Mouse (Mus musculus) layer of hippocampus, postnatal 10 days (tissue): ENCODE results near the gene Nkx2-4. TPM values are rescaled to one million over a fixed set of nuclear protein-coding genes. Genes with fewer than 3 reads are reported as not detected.
A peak's percentile ranks its signal among the peaks of the same experiment; 100 is the strongest.

Experiments used
- DNase-seq, 2 experiments: peaks; one replicate each; pipeline ENCODE4 v3.0.0; 2021; ENCODE audit warnings: low spot score in 2 of 2
- long read RNA-seq: library from polyadenylated mRNA; stranded (forward); transcript quantifications from one replicate; pipeline ENCODE4 v2.0.0, GENCODE M21; 2023
- total RNA-seq, 2 experiments: library from RNA; stranded (reverse); gene quantifications; 2 replicates each; pipeline ENCODE4 v1.2.3; 2021

The Nkx2-4 gene
- total RNA-seq: not detected
- long read RNA-seq: 0 reads

DNA sequence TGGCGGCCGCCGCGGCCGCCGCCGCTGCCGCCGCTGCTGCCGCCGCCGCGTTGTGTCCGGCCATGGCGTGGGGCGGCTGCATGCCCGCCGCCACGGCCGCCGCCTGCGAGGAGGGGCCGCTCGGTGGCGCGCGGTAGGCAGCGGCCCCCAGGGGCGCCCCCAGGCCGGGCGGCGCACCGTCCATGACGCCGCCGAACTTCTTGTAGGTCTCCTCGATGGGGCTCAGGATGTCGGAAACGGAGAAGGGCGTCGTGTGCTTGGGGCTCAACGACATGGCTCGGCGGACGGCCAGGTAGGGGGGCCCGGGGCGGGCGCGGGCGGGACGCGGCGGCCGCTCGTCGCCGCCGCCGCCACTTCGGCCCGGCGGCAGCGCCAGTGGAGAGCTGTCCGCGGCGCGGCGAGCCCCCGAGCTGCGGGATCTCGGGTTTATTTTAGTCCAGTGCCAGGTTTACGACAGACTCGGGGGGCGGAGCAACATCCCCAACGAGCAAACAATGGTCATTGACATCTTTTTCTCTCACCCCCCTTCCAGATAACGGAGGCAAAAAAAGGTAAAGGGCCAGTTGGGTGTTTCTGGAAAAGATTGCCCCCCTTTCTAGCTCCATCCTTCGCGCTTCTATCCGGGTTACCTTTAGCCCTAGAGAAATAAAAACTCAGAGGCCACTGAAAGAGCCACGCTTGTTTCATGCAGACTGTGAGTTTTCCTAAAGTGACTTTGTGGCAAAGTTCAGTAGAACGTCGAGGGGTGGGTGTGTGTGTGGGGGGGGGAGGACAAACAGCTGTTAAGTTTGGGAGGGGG lies at the start of gene Nkx2-4:
TSS of gene Nkx2-4 (minus strand) at position 374 of the 799 bp plus-strand sequence.
- DNase-seq: no peak

GRCm38 (mm10) chr2:147127366-147127765 lies 42.1 kb upstream of the Nkx2-4 start:
- no peak for DNase-seq

DNA sequence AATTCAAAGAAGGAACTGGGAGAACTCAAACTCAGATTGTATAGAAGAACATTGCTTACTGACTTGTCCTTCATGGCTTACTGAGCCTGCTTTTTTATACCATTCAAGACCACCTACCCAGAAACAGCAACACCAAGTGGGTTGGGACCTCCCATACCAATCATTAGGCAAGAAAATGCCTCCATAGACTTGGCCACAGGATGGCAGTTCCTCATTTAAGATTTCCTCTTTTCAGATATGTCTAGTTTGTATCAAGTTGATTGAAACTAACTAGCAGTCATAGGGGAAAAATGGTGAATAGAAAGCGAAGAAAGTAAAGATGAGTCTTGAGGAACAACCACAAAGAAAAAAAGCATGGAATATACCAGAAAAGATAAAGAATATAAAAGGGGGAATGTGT lies 34.5 kb upstream of the Nkx2-4 start:
- no peak for DNase-seq

GRCm38 (mm10) chr2:147086441-147086840 lies 1.2 kb upstream of the Nkx2-4 start:
- no peak for DNase-seq

GRCm38 (mm10) chr2:147085937-147086336 lies 692 bp upstream of the Nkx2-4 start:
- no peak for DNase-seq

DNA sequence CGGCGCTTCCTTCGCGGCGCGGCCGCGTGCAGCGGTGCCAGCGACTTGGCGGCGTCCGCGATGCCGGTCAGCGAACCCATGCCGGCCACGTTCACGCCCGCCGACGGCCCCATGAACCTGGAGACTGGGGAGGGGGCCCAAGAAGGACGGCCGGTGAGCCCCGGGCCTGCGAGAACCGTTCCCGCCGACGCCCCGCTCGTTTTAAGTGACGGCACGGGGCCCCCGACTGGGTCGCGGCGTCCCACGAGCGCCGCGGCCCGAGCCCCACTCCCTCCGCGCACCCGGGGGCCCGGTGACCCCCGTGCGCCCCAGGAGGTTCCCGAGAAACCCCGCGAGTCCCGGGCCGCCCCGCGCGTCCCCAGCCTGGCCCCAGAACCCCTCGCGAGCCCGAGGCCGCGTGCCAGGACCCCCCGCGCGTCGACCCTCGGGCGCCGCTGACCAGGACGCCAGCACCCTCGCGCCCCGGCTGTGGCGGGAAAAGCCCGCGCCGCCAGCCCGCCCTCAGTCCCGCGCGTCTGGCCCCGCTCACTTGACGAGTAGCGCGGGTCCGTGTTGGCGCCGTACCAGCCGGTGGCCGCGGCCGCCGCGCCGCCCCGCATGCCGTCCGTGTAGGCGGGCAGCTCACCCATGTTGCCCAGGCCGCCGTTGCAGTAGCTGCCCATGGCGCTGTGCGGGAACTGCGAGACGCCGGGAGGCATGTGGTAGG lies 726 bp downstream of the Nkx2-4 start:
- no peak for DNase-seq

DNA sequence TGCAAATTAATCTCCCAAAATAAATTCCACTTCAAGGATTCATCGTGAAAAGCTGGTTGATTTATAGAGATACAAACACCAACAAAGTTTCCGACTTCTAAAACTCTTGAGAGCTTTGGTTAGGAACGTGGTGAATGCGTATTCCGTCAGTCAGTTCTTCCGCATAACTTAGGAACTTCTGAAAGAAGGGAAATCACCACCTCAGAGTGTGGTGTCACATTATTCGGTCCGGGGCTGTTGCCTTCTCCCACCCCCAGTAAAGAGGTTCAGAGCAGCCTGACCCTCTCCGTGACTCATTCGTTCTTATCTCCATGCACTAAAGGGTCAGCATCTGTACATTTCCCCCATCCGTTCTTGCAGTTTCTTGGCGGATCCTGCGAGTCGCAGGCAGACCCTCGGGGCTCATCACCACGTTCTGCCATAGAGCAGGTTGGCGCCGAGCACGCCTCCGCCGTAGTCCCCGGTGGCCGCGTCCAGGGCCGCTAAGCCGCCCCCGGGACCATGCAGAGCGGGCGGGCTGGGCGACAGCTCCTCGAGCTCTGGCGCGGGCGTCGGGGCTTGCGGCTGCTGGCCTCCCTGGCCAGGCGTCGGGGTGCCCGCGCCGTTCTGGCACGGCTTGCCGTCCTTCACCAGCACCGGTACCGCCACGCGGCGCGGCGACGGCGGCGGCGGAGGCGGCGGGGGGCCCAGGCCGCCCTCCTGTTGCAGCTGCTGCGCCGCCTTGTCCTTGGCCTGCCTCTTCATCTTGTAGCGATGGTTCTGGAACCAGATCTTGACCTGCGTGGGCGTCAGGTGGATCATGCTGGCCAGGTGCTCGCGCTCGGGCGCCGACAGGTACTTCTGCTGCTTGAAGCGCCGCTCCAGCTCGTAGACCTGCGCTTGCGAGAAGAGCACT lies 1.5 kb downstream of the Nkx2-4 start:
- peak; percentile 18 to 31 for DNase-seq

DNA sequence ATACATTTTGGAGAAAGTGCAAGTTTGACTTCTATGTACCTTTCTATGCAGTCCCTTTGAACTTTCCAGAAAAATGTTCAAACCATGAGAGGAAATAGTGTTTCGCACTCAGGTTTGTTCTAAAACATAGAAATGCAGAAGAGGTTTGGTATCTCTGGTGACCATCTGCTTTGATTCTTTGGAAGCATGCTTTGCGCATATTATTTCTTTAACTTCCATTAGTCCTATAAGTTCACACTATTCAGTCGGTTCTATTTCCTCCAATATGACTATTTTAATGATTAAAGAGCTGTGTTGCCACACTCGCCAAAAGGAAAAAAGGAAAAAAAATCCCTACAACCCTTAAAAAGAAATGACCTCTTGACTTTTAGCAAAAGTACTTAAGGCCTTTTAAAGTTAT lies 2.9 kb downstream of the Nkx2-4 start:
- no peak for DNase-seq

GRCm38 (mm10) chr2:147074399-147074798 lies 10.8 kb downstream of the Nkx2-4 start:
- DNase-seq: no peak

GRCm38 (mm10) chr2:147073962-147074361 lies 11.3 kb downstream of the Nkx2-4 start:
- DNase-seq: no peak

- DNase-seq: no peak
These were observed 14.9 kb downstream of the Nkx2-4 start for GRCm38 (mm10) chr2:147070305-147070704.

DNA sequence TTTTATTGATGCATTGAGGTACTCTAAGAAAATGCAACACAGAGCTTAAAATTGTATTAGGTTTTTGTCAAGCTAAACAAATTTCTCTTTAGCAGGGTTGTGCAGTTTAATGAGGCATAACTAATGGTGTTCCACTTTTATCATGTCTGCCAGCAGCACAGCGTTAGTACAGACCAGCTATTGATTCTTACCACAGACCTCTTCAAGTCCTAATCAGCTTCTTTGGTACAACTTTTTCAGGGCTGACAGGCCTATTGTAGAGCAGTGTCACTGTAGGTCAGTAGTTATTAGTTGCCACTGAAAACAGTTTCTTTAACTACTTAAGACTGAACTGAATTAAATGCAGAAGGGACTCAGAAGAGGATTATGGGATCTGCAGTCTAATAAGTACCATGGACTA lies 16.2 kb downstream of the Nkx2-4 start:
- DNase-seq: no peak

DNA sequence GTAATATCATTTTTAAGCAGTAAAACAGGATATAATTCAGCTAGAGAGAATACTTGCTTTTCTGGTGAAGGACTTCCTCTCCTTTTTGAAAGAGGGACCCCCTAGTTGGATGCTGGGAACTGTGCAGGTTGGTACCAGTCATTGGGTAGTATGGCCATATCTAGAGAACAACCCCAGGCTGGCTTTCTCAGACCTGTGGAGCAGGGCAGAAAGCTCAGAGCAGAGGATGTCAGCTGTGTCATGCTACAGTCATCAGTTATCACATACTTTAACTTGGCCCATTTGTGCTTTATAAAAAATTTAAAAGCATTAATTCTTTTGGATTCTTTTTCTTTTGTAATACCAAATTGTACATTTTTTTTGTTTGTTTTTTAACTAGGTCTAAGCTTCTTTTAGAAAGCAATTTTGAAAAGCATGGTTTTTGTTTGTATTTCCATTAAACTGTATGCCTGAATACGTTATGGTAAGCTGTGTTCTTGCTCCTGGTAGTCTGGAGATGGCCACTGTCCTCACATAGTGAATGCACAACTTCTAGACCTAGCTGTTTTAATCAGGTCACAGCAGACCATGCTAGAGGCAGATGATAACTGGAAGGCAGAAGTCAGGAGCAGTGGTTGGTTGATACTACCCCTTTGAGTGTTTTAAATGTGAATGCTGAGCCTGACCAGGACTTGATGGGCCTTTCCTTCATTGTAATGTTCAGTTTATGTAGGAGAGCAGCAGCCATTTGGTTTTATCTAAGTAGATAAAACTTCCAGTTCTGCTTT lies 17.6 kb downstream of the Nkx2-4 start:
- DNase-seq: no peak

DNA sequence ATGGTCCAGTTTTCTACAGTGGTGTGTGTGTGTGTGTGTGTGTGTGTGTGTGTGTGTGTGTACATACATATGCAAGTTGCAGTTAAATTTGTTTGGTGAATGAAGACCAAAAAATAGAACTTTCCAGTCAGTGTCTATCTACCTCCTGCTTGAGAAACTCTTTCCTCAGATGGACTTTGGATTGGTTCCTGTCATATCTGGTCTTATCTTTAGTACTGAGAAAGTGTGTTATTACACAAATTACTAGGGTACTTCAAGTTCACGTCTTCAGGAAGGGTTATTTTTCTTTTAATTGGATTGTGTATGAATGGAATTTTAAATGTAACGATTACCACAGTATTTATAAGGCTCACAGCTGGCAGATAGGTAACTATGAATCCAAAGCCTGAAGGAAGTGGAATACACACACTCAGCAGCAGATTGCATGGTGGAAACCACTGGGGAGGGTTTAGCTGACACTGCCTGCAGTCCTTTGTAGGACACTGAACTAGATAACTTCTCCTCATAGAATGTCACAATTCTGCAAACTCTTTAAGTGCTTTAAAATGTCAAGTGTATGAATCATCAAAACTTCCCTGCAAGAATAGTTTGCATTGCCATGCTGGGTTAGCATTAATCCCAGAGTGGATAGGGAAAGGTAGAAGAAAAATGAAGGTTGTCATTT lies 31.9 kb downstream of the Nkx2-4 start:
- DNase-seq: no peak

- no peak for DNase-seq
These were observed 38.2 kb downstream of the Nkx2-4 start for GRCm38 (mm10) chr2:147047051-147047450.

- no peak for DNase-seq
These were observed 49.4 kb downstream of the Nkx2-4 start for GRCm38 (mm10) chr2:147035864-147036263.
